In the genomic region with DNA sequence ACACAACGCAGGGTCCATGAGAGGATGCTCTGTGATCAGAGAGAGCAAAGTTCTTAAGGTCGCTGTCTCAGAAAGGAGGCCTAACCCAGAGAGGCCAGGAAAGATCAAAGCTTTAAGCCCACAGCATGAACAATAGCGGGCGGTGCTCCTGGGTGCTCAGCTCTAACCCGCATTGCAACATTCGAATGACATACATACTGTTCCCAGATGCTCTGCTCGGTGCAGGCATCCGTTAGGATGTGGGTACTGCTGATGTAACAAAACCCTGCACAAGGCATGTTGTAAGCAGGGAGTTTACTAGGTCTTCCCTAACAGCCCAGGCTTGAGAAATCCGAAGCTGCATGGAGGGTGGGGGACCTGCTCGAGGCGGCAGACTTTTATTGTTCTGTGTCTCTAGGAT, we compare ENCODE assay signal across 21 mouse cellular contexts.
DNase-seq lines count a peak whose midpoint lies in the region; ATAC-seq and TF ChIP-seq lines count a peak whose summit lies in the region.
"Had no signal": no experiment of that assay in that cellular context is flagged by ENCODE, and none has a peak within 500 bp of the region (broad histone marks: within the 10 kb centered on the region; RNA-seq: fewer than 3 reads in every experiment).

No protein-coding gene starts in this region.

- no peak for TF ChIP-seq CTCF in lung, postnatal 0 days (IDR thresholded peaks at IDR 0.05)

- no peaks in the 10 kb centered on the region for H3K36me3 ChIP-seq in lung, postnatal 0 days (ENCODE audit: insufficient read depth, low read length)
- H3K36me3 ChIP-seq in embryonic facial prominence, embryonic 14.5 days (ENCODE audit: control insufficient read depth, insufficient read depth, low read length), result no peaks in the 10 kb centered on the region
- no peaks in the 10 kb centered on the region for H3K36me3 ChIP-seq in intestine, embryonic 15.5 days
- H3K36me3 ChIP-seq: heart, embryonic 12.5 days; limb, embryonic 15.5 days had no signal

- H3K27me3 ChIP-seq in lung, postnatal 0 days (replicated peaks; ENCODE audit: insufficient read depth, low read length), result no peaks in the 10 kb centered on the region
- no peaks in the 10 kb centered on the region for H3K27me3 ChIP-seq in embryonic facial prominence, embryonic 14.5 days (replicated peaks; ENCODE audit: control insufficient read depth, insufficient read depth, low read length)
- no peaks in the 10 kb centered on the region for H3K27me3 ChIP-seq in intestine, embryonic 15.5 days (replicated peaks)
- H3K27me3 ChIP-seq: heart, embryonic 12.5 days; limb, embryonic 15.5 days had no signal

- DNase-seq in lung, postnatal 0 days (ENCODE audit: low spot score), result peak; percentile 34
- no peak for DNase-seq in lung, postnatal 10 days
- peak; percentile 91 for DNase-seq in ZHBTc4 (ENCODE audit: low read depth, low spot score)
- peak; percentile 47 for DNase-seq in embryonic facial prominence, embryonic 14.5 days (ENCODE audit: low spot score)
- peak; percentile 30 to 65 for DNase-seq in monocyte, adult 2 months (ENCODE audit: low read depth in 1 of 2, low spot score in 2 of 2)
- DNase-seq: adrenal gland, postnatal 10 days; cerebellum, adult 11-12 months; cerebellum, postnatal 36 days; kidney, adult 2 months; kidney, postnatal 25 days; layer of hippocampus, adult 9-11 months; lung, adult 18-20 months had no signal

- WGBS in lung, postnatal 0 days, result 61% methylated on average over 11 of the region's 11 CpGs
- WGBS in embryonic facial prominence, embryonic 14.5 days, result 43% methylated on average over 11 of the region's 11 CpGs
- 55% methylated on average over 11 of the region's 11 CpGs for WGBS in intestine, embryonic 15.5 days

- no peak overlapping the region for H3K9ac ChIP-seq in lung, postnatal 0 days (replicated peaks; ENCODE audit: low read depth)
- no peak overlapping the region for H3K9ac ChIP-seq in embryonic facial prominence, embryonic 14.5 days (ENCODE audit: low read depth, low read length)
- H3K9ac ChIP-seq in intestine, embryonic 15.5 days, result no peak overlapping the region
- H3K9ac ChIP-seq: heart, embryonic 12.5 days; limb, embryonic 15.5 days had no signal

- TF ChIP-seq EP300 in lung, postnatal 0 days (IDR thresholded peaks at IDR 0.05), result no peak

- 0 out of 2 replicates have a peak, but pooled peaks have one; percentile 32 for ATAC-seq in lung, postnatal 0 days
- no peak; the same call in 1 of the 2 replicates for ATAC-seq in embryonic facial prominence, embryonic 14.5 days (ENCODE audit: low read depth)
- ATAC-seq in intestine, embryonic 15.5 days, result no peak
- no peak for ATAC-seq in megakaryocyte-erythroid progenitor cell, adult 5-6 weeks (replicated peaks; ENCODE audit: low FRiP score, low TSS enrichment, poor library complexity, severe bottlenecking)
- ATAC-seq: CD4-positive, CD25-positive, alpha-beta regulatory T cell, adult 4 months; forebrain, embryonic 16.5 days; hindbrain, postnatal 0 days had no signal

- no peak overlapping the region for H3K27ac ChIP-seq in lung, postnatal 0 days (ENCODE audit: low read length)
- H3K27ac ChIP-seq in embryonic facial prominence, embryonic 14.5 days (replicated peaks; ENCODE audit: low read depth, low read length), result no peak overlapping the region; the same call in 1 of the 2 replicates
- H3K27ac ChIP-seq in intestine, embryonic 15.5 days, result no peak overlapping the region
- H3K27ac ChIP-seq: hindbrain, postnatal 0 days; limb, embryonic 15.5 days; macrophage had no signal

- H3K4me1 ChIP-seq in lung, postnatal 0 days (ENCODE audit: insufficient read depth, low read depth, low read length), result no peaks in the 10 kb centered on the region
- peaks cover 4% of the 10 kb centered on the region; the same call in 1 of the 2 replicates for H3K4me1 ChIP-seq in embryonic facial prominence, embryonic 14.5 days (ENCODE audit: control insufficient read depth, insufficient read depth, low read length)
- H3K4me1 ChIP-seq in intestine, embryonic 15.5 days (replicated peaks), result no peaks in the 10 kb centered on the region

- no peak overlapping the region for H3K4me3 ChIP-seq in lung, postnatal 0 days (ENCODE audit: low read depth, low read length)
- H3K4me3 ChIP-seq in embryonic facial prominence, embryonic 14.5 days (ENCODE audit: low read depth, low read length), result no peak overlapping the region
- H3K4me3 ChIP-seq in intestine, embryonic 15.5 days (replicated peaks), result no peak overlapping the region
- H3K4me3 ChIP-seq: erythroblast, embryonic 14.5 days; heart, embryonic 12.5 days; limb, embryonic 15.5 days had no signal

- no peaks in the 10 kb centered on the region for H3K9me3 ChIP-seq in lung, postnatal 0 days (ENCODE audit: low read length)
- no peaks in the 10 kb centered on the region for H3K9me3 ChIP-seq in embryonic facial prominence, embryonic 14.5 days (ENCODE audit: control insufficient read depth, low read length)
- no peaks in the 10 kb centered on the region for H3K9me3 ChIP-seq in intestine, embryonic 15.5 days
- H3K9me3 ChIP-seq: heart, embryonic 12.5 days; limb, embryonic 15.5 days had no signal

- no peak overlapping the region for H3K4me2 ChIP-seq in lung, postnatal 0 days (replicated peaks; ENCODE audit: low read depth, low read length)
- no peak overlapping the region for H3K4me2 ChIP-seq in embryonic facial prominence, embryonic 14.5 days (ENCODE audit: low read depth, low read length)
- H3K4me2 ChIP-seq in intestine, embryonic 15.5 days (replicated peaks), result no peak overlapping the region
- H3K4me2 ChIP-seq: heart, embryonic 12.5 days; limb, embryonic 15.5 days had no signal
